Mouse (Mus musculus) midbrain, embryonic 12.5 days (tissue): ENCODE measurements at regions not wholly inside any gene's neighbourhood (a gene's known extent, or its start where the extent isn't known, plus 50 kb on each side); places are given as distances from the start of the nearest gene placed in this dataset.
A peak's percentile ranks its signal among the peaks of the same experiment; 100 is the strongest.

ENCODE experiments used
- ATAC-seq: fragments of 200-750 bp; cut with Nextera tagmentation; 2 replicates; pipeline ENCODE4 v1.8.0; 2017; ENCODE audit warnings: low read depth, moderate TSS enrichment, moderate library complexity; ENCODE audit not compliant: low FRiP score
- H3K27ac ChIP-seq: fragments of 300-500 bp; sonication (generic); replicated peaks from 2 replicates; pipeline ENCODE4 v1.5.1; 2016; ENCODE audit warnings: mild to moderate bottlenecking
- H3K27me3 ChIP-seq: fragments of 300-500 bp; sonication (generic); 2 replicates; pipeline ENCODE4 v1.6.1; 2016; ENCODE audit warnings: mild to moderate bottlenecking
- H3K36me3 ChIP-seq: fragments of 300-500 bp; sonication (generic); 2 replicates; pipeline ENCODE4 v1.6.1; 2016
- H3K4me1 ChIP-seq: fragments of 300-500 bp; sonication (generic); 2 replicates; pipeline ENCODE4 v1.6.1; 2016
- H3K4me2 ChIP-seq: fragments of 300-500 bp; sonication (generic); replicated peaks from 2 replicates; pipeline ENCODE4 v1.6.1; 2016; ENCODE audit warnings: mild to moderate bottlenecking, moderate library complexity
- H3K4me3 ChIP-seq: fragments of 300-500 bp; sonication (generic); 2 replicates; pipeline ENCODE4 v1.5.1; 2016; ENCODE audit warnings: mild to moderate bottlenecking
- H3K9ac ChIP-seq: fragments of 300-500 bp; sonication (generic); replicated peaks from 2 replicates; pipeline ENCODE4 v1.6.1; 2016; ENCODE audit warnings: mild to moderate bottlenecking, moderate library complexity
- H3K9me3 ChIP-seq: fragments of 300-500 bp; sonication (generic); 2 replicates; pipeline ENCODE4 v1.6.1; 2016; ENCODE audit warnings: mild to moderate bottlenecking
- WGBS: fragments of 180-500 bp; shearing (Covaris S2); methylation state at CpG from one replicate; pipeline ENCODE4 v1.1.7; 2016; 5-methylcytosine and 5-hydroxymethylcytosine counted together

DNA sequence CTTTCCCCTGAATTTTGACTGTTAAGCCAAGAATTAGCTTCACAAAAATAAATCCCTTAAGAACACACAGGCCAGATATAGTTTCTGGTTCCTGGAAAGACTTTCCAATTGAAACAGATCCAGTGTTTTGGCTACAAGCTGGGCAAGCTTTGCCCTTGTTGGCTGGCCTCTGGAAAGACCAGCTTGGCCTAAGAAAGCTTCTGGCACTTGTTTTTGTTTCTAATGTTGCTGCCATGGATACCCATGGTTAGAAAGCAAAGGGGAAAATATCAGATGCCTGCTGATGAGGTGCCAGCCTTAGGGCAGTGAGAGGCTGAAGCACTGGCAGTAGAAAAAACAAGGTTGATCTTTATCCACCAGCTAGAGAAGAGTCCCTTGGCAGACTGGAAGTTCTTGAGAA, 228.2 kb downstream of the Klhl13 start:
- H3K9ac ChIP-seq = no peak overlapping the region
- no peak overlapping the region for H3K4me2 ChIP-seq
- no peak overlapping the region for H3K27ac ChIP-seq
- no peaks in the 10 kb centered on the region for H3K27me3 ChIP-seq
- H3K36me3 ChIP-seq = no peaks in the 10 kb centered on the region
- no peak for ATAC-seq
- H3K9me3 ChIP-seq = no peaks in the 10 kb centered on the region
- no peaks in the 10 kb centered on the region for H3K4me1 ChIP-seq
- no peak overlapping the region for H3K4me3 ChIP-seq

DNA sequence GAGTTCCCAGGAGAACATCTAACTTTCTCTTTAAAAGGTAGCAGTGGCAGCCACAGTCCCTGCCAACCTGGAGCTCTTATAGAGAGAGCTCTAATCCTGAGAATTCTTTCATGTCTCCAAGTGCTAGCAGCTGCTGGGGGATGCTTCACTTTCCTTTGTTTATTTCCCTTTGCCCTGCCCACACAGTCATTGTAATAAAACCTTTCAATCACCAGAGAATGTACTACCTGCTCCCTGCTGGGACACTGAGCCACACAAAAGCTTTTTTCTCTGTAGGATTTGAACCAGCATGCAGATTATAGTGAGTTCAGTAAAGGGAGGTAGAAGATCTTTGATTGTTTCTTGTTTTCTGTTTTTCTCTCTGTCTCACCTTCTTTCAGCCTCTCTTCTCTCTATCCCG, 269.0 kb downstream of the Klhl13 start:
- no peaks in the 10 kb centered on the region for H3K9me3 ChIP-seq
- no peaks in the 10 kb centered on the region for H3K36me3 ChIP-seq
- no peak overlapping the region for H3K27ac ChIP-seq
- H3K4me3 ChIP-seq = no peak overlapping the region
- 0 out of 2 replicates have a peak, but pooled peaks cover 2% of the 10 kb centered on the region for H3K4me1 ChIP-seq
- H3K4me2 ChIP-seq = no peak overlapping the region
- WGBS = 20% methylated on average over 1 of the region's 1 CpGs
- no peaks in the 10 kb centered on the region for H3K27me3 ChIP-seq
- ATAC-seq = peak; percentile 24; the same call in 1 of the 2 replicates
- H3K9ac ChIP-seq = no peak overlapping the region

DNA sequence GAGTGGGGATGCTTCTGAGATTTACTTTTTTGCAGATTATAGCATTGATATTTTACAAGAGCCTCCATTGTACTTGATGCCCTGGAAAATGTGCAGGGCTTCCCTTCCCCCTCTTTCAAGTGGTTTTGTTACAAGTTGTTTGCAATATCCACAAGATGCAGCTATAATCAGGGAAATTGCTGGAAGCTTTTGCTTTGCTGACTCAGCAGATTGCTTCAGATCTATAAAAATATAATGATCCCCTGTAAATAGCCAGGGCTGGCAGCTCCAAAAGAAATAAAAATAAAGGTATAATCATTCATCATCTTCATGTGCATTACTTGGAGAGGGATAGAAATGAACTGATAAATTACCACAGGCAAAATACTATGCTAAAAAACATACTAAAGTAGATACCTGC, 272.1 kb downstream of the Klhl13 start:
- Histone ChIP-seq H3K27ac (no peak overlapping the region), H3K36me3 (no peaks in the 10 kb centered on the region), H3K4me3 (no peak overlapping the region), H3K4me2 (no peak overlapping the region), H3K9me3 (no peaks in the 10 kb centered on the region), H3K9ac (no peak overlapping the region), H3K4me1 (0 out of 2 replicates have a peak, but pooled peaks cover 2% of the 10 kb centered on the region), H3K27me3 (no peaks in the 10 kb centered on the region)
- no peak for ATAC-seq

DNA sequence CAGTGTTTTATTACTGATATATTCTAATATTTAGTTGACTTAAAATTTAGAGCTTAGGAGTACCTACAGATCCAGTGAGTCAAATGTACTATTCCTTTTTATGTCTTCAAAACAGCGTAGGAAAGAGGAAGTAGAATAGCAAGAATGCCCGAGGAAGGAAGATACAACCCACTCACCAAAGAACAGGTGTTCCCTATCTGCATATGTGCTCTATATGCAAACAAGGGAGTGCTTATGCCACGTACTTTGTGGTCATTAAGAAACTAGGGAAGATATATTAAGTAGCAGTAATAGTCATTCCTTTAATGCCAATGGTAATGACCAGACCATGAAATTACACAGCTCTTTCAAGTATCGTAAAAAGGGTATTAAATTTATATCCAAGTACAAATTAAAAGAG, 298.4 kb downstream of the Klhl13 start:
- no peak for ATAC-seq
- 88% methylated on average over 4 of the region's 4 CpGs for WGBS

GRCm38 (mm10) chrX:23027622-23028021, 337.3 kb downstream of the Klhl13 start:
- H3K4me1 ChIP-seq = no peaks in the 10 kb centered on the region
- no peaks in the 10 kb centered on the region for H3K27me3 ChIP-seq
- H3K4me3 ChIP-seq = no peak overlapping the region
- H3K36me3 ChIP-seq = no peaks in the 10 kb centered on the region
- WGBS = 80% methylated on average over 3 of the region's 3 CpGs
- no peaks in the 10 kb centered on the region for H3K9me3 ChIP-seq
- ATAC-seq = no peak
- H3K4me2 ChIP-seq = no peak overlapping the region
- no peak overlapping the region for H3K27ac ChIP-seq
- no peak overlapping the region for H3K9ac ChIP-seq

More for the DNA sequence above, 298.4 kb downstream of the Klhl13 start:
- Histone ChIP-seq H3K27ac (no peak overlapping the region), H3K36me3 (no peaks in the 10 kb centered on the region), H3K4me3 (no peak overlapping the region), H3K9ac (no peak overlapping the region), H3K9me3 (no peaks in the 10 kb centered on the region), H3K27me3 (no peaks in the 10 kb centered on the region), H3K4me1 (no peaks in the 10 kb centered on the region), H3K4me2 (no peak overlapping the region)

DNA sequence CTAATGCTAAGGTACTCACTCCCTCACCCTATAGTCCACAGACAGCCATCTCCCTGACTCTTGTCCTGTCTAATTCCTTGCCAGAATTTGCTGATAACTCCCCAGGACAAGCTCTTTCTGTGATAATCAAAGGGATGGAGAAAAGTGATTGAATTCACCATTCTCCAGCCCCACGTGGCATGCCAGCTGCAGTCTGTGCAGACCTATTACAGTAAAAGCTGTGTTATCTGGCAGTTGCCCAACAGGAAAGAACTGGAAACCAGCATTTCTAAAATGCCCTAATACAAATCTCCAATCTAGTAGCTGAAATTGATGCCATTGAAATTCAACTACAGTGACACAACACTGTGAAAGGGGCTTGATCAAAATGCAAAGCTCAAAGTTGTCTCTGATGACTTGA, 349.3 kb downstream of the Klhl13 start:
- no peaks in the 10 kb centered on the region for H3K4me1 ChIP-seq
- H3K4me3 ChIP-seq = no peak overlapping the region
- H3K27me3 ChIP-seq = no peaks in the 10 kb centered on the region
- H3K27ac ChIP-seq = no peak overlapping the region
- 65% methylated on average over 1 of the region's 1 CpGs for WGBS
- ATAC-seq = 0 out of 2 replicates have a peak, but pooled peaks have one; percentile 19
- H3K9ac ChIP-seq = no peak overlapping the region
- H3K36me3 ChIP-seq = no peaks in the 10 kb centered on the region
- no peaks in the 10 kb centered on the region for H3K9me3 ChIP-seq
- H3K4me2 ChIP-seq = no peak overlapping the region

- ATAC-seq = no peak
- Histone ChIP-seq H3K9me3 (no peaks in the 10 kb centered on the region), H3K4me2 (no peak overlapping the region), H3K4me3 (no peak overlapping the region), H3K27me3 (no peaks in the 10 kb centered on the region), H3K27ac (no peak overlapping the region), H3K9ac (no peak overlapping the region), H3K4me1 (no peaks in the 10 kb centered on the region), H3K36me3 (no peaks in the 10 kb centered on the region)
- WGBS = 96% methylated on average over 1 of the region's 1 CpGs
Measured at GRCm38 (mm10) chrX:23015118-23015517, 349.8 kb downstream of the Klhl13 start.
